ENCODE assay signal across 16 mouse cellular contexts in the genomic region with DNA sequence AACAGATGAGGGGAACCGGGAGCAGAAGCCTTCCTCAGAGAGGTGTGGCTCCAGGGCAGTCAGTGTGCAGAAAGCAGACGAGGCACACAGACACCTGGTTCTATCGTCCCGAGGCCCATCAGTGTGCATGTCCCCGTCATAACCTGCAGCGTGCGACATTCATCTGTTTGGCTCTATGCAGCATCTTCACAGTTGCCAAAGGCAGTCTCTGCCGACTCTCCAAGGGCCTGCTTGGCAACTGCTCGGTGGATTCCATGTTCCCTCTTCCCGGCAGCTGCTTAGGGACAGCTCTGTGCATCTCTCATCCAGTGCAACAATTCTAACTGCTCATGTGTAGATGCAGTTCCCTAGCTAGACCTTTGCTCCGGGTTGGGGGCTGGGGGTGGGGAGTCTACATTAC.
DNase-seq lines count a peak whose midpoint lies in the region; ATAC-seq lines count a peak whose summit lies in the region.
"Had no signal": no experiment of that assay in that cellular context is flagged by ENCODE, and none has a peak within 500 bp of the region (broad histone marks: within the 10 kb centered on the region; RNA-seq: fewer than 3 reads in every experiment).

No protein-coding gene starts in this region.

- H3K9me3 ChIP-seq in megakaryocyte, embryonic 14.5 days = no peaks in the 10 kb centered on the region
- H3K9me3 ChIP-seq: embryonic facial prominence, embryonic 10.5 days; forebrain, embryonic 13.5 days; heart, embryonic 12.5 days; hindbrain, embryonic 10.5 days had no signal

- H3K27me3 ChIP-seq in megakaryocyte, embryonic 14.5 days (replicated peaks) = peaks cover 19% of the 10 kb centered on the region
- H3K27me3 ChIP-seq: forebrain, embryonic 13.5 days had no signal

- peak; percentile 26 for DNase-seq in gastrocnemius, postnatal 14 days
- DNase-seq in gastrocnemius, postnatal 10 days = no peak
- DNase-seq in brain, adult 2 months (ENCODE audit: low read depth, low spot score) = peak; percentile 16
- peak; percentile 21 for DNase-seq in gastrocnemius, postnatal 25 days
- DNase-seq in thymus, postnatal 36 days = no peak
- DNase-seq: adrenal gland, adult 2 months; adrenal gland, postnatal 25 days; cerebellum, adult 8-10 months; forebrain, postnatal 0 days had no signal

- ATAC-seq in megakaryocyte, adult 5-6 weeks (ENCODE audit: poor library complexity, severe bottlenecking) = no peak
- ATAC-seq: forebrain, embryonic 13.5 days; forebrain, postnatal 0 days; inflammation-experienced regulatory T-cells, adult 6 months had no signal

- intact Hi-C loops in gastrocnemius, postnatal 14 days (cut with DNase I; ENCODE audit: low total_unique reads) = no loop called here

- no peaks in the 10 kb centered on the region for H3K36me3 ChIP-seq in megakaryocyte, embryonic 14.5 days (replicated peaks; ENCODE audit: low read length)
- H3K36me3 ChIP-seq: embryonic facial prominence, embryonic 10.5 days; heart, embryonic 12.5 days; hindbrain, embryonic 10.5 days had no signal

- peak overlapping the region; percentile 7 for H3K4me3 ChIP-seq in megakaryocyte, embryonic 14.5 days (replicated peaks)
- H3K4me3 ChIP-seq: embryonic facial prominence, embryonic 10.5 days; forebrain, embryonic 13.5 days; heart, embryonic 12.5 days; hindbrain, embryonic 10.5 days had no signal

- no peaks in the 10 kb centered on the region for H3K4me1 ChIP-seq in megakaryocyte, embryonic 14.5 days
- H3K4me1 ChIP-seq: heart, embryonic 12.5 days had no signal

Comparison
In these comparisons a context has a peak if more than half of its experiments do, and no peak if none do; other contexts are left out.
1. DNase-seq: peak in gastrocnemius, postnatal 14 days (single experiment), brain, adult 2 months (single experiment) and gastrocnemius, postnatal 25 days (single experiment); none in gastrocnemius, postnatal 10 days (single experiment) and thymus, postnatal 36 days (0 of 2).